Mouse (Mus musculus): ENCODE measurements around the gene Tex45. TPM values are rescaled to one million over a fixed set of nuclear protein-coding genes. Genes with fewer than 3 reads are reported as not detected.

Gene Tex45
- total and polyA plus RNA-seq, 2 experiments from 2014 or later = 0.68 TPM; not detected in 1

GRCm38 (mm10) chr8:3439510-3439909 is 31.2 kb upstream of the Tex45 start:
- H3K27me3 ChIP-seq (ENCODE audit: insufficient read depth, low read length) = no peaks in the 10 kb centered on the region
- no peak overlapping the region for H3K4me2 ChIP-seq (ENCODE audit: low read depth)
- ATAC-seq = no peak
- peaks cover 69% of the 10 kb centered on the region for H3K36me3 ChIP-seq (ENCODE audit: insufficient read depth)
- 81% methylated on average over 12 of the region's 12 CpGs for WGBS
- peak; percentile 37 for TF ChIP-seq CTCF (IDR thresholded peaks at IDR 0.05; ENCODE audit: low read depth)
- H3K9me3 ChIP-seq (ENCODE audit: low read length) = no peaks in the 10 kb centered on the region
- no peak overlapping the region for H3K27ac ChIP-seq (ENCODE audit: low read depth, low read length)
- DNase-seq = no peak
- H3K9ac ChIP-seq = no peak overlapping the region
- no peaks in the 10 kb centered on the region for H3K4me1 ChIP-seq (ENCODE audit: insufficient read depth)
- H3K4me3 ChIP-seq (ENCODE audit: low read depth, low read length) = no peak overlapping the region

- no peak for ATAC-seq
- Histone ChIP-seq H3K4me1 (ENCODE audit: insufficient read depth) (no peaks in the 10 kb centered on the region), H3K4me2 (ENCODE audit: low read depth) (no peak overlapping the region), H3K4me3 (ENCODE audit: low read depth, low read length) (no peak overlapping the region), H3K27me3 (ENCODE audit: insufficient read depth, low read length) (no peaks in the 10 kb centered on the region), H3K9me3 (ENCODE audit: low read length) (no peaks in the 10 kb centered on the region), H3K9ac (no peak overlapping the region), H3K27ac (ENCODE audit: low read depth, low read length) (no peak overlapping the region), H3K36me3 (ENCODE audit: insufficient read depth) (peaks cover 81% of the 10 kb centered on the region)
- no peak for TF ChIP-seq CTCF (IDR thresholded peaks at IDR 0.05; ENCODE audit: low read depth)
- no peak for DNase-seq
- 87% methylated on average over 2 of the region's 2 CpGs for WGBS
Measured at GRCm38 (mm10) chr8:3449226-3449625, 21.4 kb upstream of the Tex45 start.

- H3K27ac ChIP-seq (ENCODE audit: low read depth, low read length) = no peak overlapping the region
- ATAC-seq (peak; percentile 76), DNase-seq (peak; percentile 67)
- H3K4me1 ChIP-seq (ENCODE audit: insufficient read depth) = no peaks in the 10 kb centered on the region
- peak; percentile 89 for TF ChIP-seq CTCF (IDR thresholded peaks at IDR 0.05; ENCODE audit: low read depth)
- H3K9ac ChIP-seq = no peak overlapping the region
- no peak overlapping the region for H3K4me3 ChIP-seq (ENCODE audit: low read depth, low read length)
- no peak overlapping the region for H3K4me2 ChIP-seq (ENCODE audit: low read depth)
- H3K27me3 ChIP-seq (ENCODE audit: insufficient read depth, low read length) = no peaks in the 10 kb centered on the region
- peaks cover 91% of the 10 kb centered on the region for H3K36me3 ChIP-seq (ENCODE audit: insufficient read depth)
- WGBS = 35% methylated on average over 5 of the region's 5 CpGs
- H3K9me3 ChIP-seq (ENCODE audit: low read length) = no peaks in the 10 kb centered on the region
Measured at GRCm38 (mm10) chr8:3450670-3451069, 20.0 kb upstream of the Tex45 start.

GRCm38 (mm10) chr8:3451992-3452391 is 18.7 kb upstream of the Tex45 start:
- Histone ChIP-seq H3K4me3 (ENCODE audit: low read depth, low read length) (no peak overlapping the region), H3K27ac (ENCODE audit: low read depth, low read length) (no peak overlapping the region), H3K4me2 (ENCODE audit: low read depth) (no peak overlapping the region), H3K36me3 (ENCODE audit: insufficient read depth) (peaks cover 91% of the 10 kb centered on the region), H3K9me3 (ENCODE audit: low read length) (no peaks in the 10 kb centered on the region), H3K4me1 (ENCODE audit: insufficient read depth) (no peaks in the 10 kb centered on the region), H3K27me3 (ENCODE audit: insufficient read depth, low read length) (no peaks in the 10 kb centered on the region), H3K9ac (no peak overlapping the region)
- 98% methylated on average over 25 of the region's 25 CpGs for WGBS
- ATAC-seq (no peak), DNase-seq (no peak)
- no peak for TF ChIP-seq CTCF (IDR thresholded peaks at IDR 0.05; ENCODE audit: low read depth)

- no peak overlapping the region for H3K4me3 ChIP-seq (ENCODE audit: low read depth, low read length)
- no peak overlapping the region for H3K27ac ChIP-seq (ENCODE audit: low read depth, low read length)
- 92% methylated on average over 2 of the region's 2 CpGs for WGBS
- H3K4me2 ChIP-seq (ENCODE audit: low read depth) = no peak overlapping the region
- ATAC-seq (no peak), DNase-seq (no peak)
- no peaks in the 10 kb centered on the region for H3K27me3 ChIP-seq (ENCODE audit: insufficient read depth, low read length)
- H3K36me3 ChIP-seq (ENCODE audit: insufficient read depth) = 0 out of 2 replicates have a peak, but pooled peaks cover under 1% of the 10 kb centered on the region
- H3K9ac ChIP-seq = no peak overlapping the region
- H3K9me3 ChIP-seq (ENCODE audit: low read length) = no peaks in the 10 kb centered on the region
- TF ChIP-seq CTCF (IDR thresholded peaks at IDR 0.05; ENCODE audit: low read depth) = no peak
- no peaks in the 10 kb centered on the region for H3K4me1 ChIP-seq (ENCODE audit: insufficient read depth)
Measured at GRCm38 (mm10) chr8:3463248-3463647, 7.4 kb upstream of the Tex45 start.

- no peak overlapping the region for H3K4me2 ChIP-seq (ENCODE audit: low read depth)
- peak; percentile 62 for DNase-seq
- 57% methylated on average over 5 of the region's 5 CpGs for WGBS
- TF ChIP-seq CTCF (IDR thresholded peaks at IDR 0.05; ENCODE audit: low read depth) = peak; percentile 57
- no peaks in the 10 kb centered on the region for H3K9me3 ChIP-seq (ENCODE audit: low read length)
- peak; percentile 27; the same call in 1 of the 2 replicates for ATAC-seq
- H3K27ac ChIP-seq (ENCODE audit: low read depth, low read length) = no peak overlapping the region
- no peaks in the 10 kb centered on the region for H3K36me3 ChIP-seq (ENCODE audit: insufficient read depth)
- no peaks in the 10 kb centered on the region for H3K4me1 ChIP-seq (ENCODE audit: insufficient read depth)
- no peaks in the 10 kb centered on the region for H3K27me3 ChIP-seq (ENCODE audit: insufficient read depth, low read length)
- H3K4me3 ChIP-seq (ENCODE audit: low read depth, low read length) = no peak overlapping the region
- H3K9ac ChIP-seq = no peak overlapping the region
Measured at GRCm38 (mm10) chr8:3464309-3464708, 6.4 kb upstream of the Tex45 start.

GRCm38 (mm10) chr8:3467006-3467885 is 3.4 kb upstream of the Tex45 start, which contains the start of gene Pex11g:
TSS of gene Pex11g (minus strand) at chr8:3467680.
- DNase-seq = peak; percentile 90
- ATAC-seq = peak; percentile 89
- TF ChIP-seq CTCF (IDR thresholded peaks at IDR 0.05; ENCODE audit: low read depth) = no peak

More at GRCm38 (mm10) chr8:3467006-3467885, 3.4 kb upstream of the Tex45 start, which contains the start of gene Pex11g:
- H3K36me3 ChIP-seq (ENCODE audit: insufficient read depth) = no peaks in the 10 kb centered on the region
- H3K27me3 ChIP-seq (ENCODE audit: insufficient read depth, low read length) = no peaks in the 10 kb centered on the region
- H3K27ac ChIP-seq (ENCODE audit: low read depth, low read length) = peak within 1 kb of the TSS; percentile 48
- WGBS = 9% methylated on average over 32 of the region's 32 CpGs
- peak within 1 kb of the TSS; percentile 42 for H3K4me3 ChIP-seq (ENCODE audit: low read depth, low read length)
- no peaks in the 10 kb centered on the region for H3K4me1 ChIP-seq (ENCODE audit: insufficient read depth)
- H3K9ac ChIP-seq = peak within 1 kb of the TSS; percentile 34
- H3K9me3 ChIP-seq (ENCODE audit: low read length) = no peaks in the 10 kb centered on the region
- peak within 1 kb of the TSS; percentile 68 for H3K4me2 ChIP-seq (ENCODE audit: low read depth)

Measured in forebrain, postnatal 0 days (tissue).